Mouse (Mus musculus): ENCODE results near the gene Slfn4.
"Not testable (repeated sequence)": the region's sequence is repeated elsewhere in the genome, so short reads cannot be mapped to it uniquely, and the experiment has no call there.

Slfn4 gene

DNA sequence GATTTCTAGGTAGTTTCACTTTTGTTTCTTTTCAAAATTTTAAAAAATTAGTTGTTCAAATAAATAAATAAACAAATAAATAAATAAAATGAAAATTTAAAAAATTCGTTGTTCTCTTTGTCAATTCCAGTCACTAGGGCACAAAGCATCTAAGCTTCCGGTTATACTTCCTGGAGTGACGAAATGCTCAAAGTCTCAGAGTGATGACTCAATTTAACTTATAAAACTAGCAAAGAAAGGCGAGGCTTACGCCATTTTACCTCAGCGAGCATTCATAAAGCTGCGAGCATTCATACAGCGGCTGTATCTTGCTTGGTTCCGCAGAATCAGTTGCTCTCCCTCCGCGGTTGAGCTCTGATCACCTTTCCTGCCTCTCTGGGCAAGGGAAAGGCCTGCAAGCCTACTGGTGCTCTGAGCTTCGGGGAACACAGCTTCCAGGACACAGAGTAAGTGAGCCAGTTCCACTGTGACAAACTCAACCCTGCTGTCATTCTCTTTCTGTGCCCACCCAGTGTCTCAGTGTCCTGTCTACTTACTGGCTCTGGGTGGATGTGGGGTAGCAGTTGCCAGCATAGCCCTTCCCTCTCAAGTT, at the start of gene Slfn4:
Gene Slfn4, plus strand, starts transcription at position 239 of the 592 bp plus-strand sequence.
- peak; percentile 51 for DNase-seq

DNA sequence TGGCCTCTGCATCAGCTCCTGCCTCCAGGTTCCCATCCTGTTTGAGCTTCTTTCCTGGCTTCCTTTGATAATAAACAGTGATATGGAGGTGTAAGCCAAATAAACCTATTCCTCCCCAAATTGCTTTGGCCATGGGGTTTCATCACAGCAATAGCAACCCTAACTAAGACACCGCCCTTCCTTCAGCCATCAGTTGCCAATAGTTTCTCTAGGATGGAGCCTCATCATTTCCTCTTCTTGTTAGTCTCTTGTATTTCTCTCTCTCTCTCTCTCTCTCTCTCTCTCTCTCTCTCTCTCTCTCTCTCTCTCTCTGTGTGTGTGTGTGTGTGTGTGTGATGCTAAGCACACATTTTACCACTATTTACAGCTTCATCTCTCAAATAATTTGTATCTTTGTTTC, 49.4 kb upstream of the Slfn4 start:
- not testable (repeated sequence) for DNase-seq

DNA sequence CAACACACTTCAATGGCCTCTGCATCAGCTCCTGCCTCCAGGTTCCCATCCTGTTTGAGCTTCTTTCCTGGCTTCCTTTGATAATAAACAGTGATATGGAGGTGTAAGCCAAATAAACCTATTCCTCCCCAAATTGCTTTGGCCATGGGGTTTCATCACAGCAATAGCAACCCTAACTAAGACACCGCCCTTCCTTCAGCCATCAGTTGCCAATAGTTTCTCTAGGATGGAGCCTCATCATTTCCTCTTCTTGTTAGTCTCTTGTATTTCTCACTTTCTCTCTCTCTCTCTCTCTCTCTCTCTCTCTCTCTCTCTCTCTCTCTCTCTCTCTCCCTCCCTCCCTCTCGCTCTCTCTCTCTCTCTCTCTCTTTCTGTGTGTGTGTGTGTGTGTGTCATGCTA, 37.7 kb upstream of the Slfn4 start:
- not testable (repeated sequence) for DNase-seq

DNA sequence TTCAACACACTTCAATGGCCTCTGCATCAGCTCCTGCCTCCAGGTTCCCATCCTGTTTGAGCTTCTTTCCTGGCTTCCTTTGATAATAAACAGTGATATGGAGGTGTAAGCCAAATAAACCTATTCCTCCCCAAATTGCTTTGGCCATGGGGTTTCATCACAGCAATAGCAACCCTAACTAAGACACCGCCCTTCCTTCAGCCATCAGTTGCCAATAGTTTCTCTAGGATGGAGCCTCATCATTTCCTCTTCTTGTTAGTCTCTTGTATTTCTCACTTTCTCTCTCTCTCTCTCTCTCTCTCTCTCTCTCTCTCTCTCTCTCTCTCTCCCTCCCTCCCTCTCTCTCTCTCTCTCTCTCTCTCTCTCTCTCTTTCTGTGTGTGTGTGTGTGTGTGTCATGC, 26.0 kb upstream of the Slfn4 start:
- not testable (repeated sequence) for DNase-seq

DNA sequence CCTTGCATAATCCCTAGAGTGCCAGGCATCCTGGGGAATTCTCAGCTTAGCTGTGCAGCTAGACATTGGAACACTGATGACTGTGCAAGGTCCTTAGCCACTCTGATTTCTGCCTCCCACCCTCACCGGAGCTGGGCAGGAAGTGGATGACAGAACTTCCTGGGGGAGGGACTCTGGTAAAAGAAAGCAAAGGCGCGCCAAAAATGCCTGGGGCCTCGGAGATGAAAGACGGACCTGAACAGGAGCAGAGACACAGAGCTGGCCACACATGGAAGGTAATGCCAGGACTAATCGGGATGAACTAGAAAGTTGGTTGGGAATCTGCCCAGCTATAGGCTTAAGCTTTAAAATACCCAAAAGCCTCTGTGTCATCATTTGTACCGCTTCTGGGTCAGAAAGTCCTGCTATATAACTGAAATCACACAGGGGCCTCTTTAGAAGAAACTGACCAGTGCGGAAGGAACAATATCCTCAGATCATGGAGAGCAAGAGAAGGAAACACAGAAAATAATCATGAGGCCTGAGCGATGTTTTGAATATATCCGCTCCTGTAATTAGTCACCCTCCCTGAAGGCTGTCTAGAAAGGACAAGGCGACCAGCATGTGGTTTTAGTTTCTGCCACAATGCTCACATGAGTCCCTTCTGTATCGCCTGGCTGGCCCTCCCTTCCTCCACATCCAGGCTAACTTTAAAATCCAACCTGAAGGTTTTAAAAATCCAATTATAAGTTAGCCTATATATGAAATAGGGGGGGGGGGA, 16.3 kb downstream of the Slfn4 start, which contains the start of gene Slfn3:
Gene Slfn3, plus strand, starts transcription at position 197 of the 760 bp plus-strand sequence.
- peak; percentile 97 for DNase-seq

DNA sequence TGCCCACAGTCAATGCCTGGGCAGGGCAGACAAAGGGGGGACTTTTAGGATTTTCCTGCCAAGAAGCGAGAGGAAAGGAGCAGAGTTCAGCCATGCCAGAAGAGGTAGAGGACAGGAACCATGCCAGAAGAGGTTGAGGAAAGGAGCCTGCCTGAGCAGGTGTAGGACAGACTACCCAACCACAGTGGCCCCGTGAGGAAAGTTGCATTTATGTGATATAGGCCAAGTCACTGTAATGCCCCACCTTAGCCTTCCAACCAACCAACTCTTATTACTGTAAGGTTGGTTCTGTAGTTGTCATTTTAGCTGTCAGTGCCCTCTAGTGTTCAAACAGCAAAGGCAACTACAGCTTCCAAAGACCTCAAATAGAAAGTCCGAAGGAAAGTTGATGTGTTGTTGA, 17.0 kb downstream of the Slfn4 start:
- DNase-seq: peak; percentile 90

DNA sequence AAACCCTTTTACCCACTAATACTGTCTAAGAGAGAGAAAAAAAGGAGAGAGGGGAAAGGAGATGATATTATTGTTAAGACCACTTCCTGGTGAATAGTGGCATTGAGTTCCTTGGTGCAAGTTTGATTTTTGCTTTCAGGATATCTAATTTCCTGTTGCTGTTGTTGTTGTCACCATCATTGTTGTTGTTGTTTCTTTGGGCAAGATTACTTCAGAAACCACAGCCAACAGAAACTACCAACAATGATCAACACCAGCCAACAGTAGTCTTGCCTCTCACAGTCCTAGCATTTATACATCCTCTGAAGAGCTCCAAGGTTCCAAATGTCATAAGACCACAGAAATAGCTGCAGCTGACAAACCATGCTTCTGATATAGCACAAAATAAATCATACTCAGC, 30.0 kb downstream of the Slfn4 start:
- DNase-seq: no peak

DNA sequence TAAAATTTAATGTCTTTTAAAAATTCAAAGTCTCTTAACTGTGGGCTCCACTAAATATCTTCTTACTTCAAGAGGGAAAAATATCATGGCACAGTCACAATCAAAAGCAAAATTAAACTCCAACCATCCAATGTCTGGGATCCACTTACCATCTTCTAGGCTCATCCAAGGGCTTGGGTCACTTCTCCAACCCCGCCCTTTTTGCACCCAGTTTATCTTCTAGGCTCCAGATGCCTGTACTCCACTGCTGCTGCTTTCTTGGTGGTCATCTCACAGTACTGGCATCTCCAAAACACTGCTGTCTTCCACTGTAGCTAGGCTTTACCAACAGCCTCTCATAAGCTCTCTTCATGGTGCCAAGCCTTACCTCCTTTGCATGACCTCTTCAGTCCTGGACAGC, 41.1 kb downstream of the Slfn4 start:
- no peak for DNase-seq

DNA sequence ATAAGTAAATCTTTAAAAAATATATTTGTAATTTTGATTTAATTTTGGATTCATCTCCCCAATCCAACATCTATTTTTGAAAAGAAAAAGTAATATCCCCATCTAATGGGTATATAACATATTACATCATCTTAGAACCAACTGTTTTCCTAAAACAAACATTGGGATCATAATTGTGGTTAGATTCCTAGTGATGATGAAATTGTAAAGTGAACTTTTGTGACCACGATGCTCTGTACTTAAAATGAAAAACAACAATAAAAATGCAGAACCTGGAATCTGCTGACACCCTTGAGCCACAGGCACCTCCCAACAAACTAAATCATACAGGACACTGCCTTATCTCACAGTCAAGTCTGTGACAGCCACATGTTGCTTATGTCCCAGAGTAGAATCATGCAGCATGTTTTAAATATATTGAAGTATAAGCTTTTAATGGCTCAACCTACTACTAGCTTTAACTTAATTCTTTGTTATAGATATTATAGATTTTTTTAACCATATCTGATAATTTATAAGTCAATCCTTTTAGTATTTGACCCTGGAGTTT, 46.4 kb downstream of the Slfn4 start:
- no peak for DNase-seq

DNA sequence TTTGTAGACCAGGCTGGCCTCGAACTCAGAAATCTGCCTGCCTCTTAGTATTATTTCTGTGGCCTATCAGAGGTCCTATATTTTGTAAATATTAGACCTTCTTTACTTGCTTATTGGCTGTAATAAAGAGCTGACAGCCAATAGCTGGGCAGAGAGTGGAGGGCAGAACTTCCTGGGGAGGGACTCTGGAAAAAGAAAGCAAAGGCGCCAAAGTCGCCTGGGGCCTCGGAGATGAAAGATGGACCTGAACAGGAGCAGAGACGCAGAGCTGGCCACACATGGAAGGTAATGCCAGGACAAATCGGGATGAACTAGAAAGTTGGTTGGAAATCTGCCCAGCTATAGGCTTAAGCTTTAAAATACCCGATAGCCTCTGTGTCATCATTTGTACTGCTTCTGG, 48.4 kb downstream of the Slfn4 start:
- peak; percentile 90 for DNase-seq

DNA sequence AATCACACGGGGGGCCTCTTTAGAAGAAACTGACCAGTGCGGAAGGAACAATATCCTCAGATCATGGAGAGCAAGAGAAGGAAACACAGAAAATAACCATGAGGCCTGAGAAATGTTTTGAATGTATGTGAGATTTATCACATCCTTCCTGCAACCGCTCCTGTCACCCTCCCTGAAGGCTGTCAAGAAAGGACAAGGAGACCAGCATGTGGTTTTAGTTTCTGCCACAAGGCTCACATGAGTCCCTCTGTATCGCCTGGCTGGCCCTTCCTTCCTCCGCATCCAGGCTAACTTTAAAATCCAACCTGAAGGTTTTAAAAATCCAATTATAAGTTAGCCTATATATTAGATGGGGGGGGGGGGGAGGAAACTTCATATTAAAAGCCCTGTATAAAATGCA, 48.8 kb downstream of the Slfn4 start:
- DNase-seq: not testable (repeated sequence)

DNA sequence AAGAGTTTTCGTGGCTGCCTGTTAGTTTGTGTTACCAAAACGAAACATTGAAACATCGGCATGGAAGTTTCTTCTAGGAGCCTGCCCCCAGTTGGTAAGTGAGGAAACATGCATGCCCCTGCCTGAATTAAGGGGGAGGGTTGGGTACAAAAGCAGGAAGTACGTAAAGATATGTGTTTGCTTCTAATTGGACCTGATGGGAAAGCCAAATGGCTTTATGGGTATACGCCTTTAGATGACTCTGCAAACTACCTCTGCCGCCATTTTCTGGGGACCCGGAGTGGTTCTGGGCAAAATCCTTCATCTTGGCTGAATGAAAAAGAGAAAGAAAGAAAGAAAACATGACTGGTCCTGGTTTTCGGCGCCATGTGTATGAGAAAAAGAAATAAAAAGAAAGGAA, 49.2 kb downstream of the Slfn4 start:
- peak; percentile 89 for DNase-seq

DNA sequence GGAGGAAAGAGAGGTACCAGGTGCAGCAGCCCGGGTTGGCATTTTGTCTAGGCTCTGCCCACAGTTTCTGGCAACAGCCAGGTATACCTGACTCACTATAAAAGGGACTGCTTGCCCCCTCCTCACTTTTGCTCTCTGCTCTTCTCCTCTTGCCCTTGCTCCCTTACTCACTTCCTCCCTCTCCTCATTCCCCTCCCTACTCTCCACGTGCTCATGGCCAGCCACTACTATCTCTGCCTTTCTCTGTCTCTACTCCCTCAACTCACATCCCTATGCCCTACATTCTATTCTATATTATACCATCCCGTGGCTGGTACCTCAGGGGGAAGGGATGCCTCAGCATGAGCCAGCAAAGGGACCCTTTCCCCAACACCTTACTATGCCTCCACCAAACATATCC, 49.8 kb downstream of the Slfn4 start:
- no peak for DNase-seq

DNA sequence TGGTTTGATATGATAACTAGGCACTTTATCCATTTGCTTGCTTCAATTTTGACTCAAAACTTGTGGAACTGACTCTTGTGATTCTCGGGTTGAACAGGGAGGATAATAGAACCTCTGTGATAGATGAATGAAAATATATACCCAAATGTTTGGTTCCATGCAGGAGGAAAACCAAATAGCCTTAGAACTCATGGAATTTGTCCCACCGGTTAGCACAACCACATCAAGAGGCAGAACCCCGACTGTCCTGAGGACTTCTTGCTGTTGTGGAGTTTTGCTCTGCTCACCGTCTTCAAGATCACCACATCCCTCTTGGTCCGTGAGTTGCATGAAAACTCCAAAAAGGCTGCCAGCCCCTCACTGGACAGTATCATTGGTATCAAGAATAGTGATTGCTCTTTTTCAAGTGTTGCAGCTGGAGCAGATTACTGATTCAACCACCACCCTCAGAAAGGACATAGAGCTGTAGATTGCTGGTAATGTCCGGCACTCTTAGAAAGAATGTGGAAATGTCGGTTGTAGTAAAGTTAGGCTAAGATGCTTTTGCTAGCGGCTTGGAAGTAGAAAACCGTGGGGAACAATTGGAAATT, 50.5 kb downstream of the Slfn4 start:
- DNase-seq: no peak

DNA sequence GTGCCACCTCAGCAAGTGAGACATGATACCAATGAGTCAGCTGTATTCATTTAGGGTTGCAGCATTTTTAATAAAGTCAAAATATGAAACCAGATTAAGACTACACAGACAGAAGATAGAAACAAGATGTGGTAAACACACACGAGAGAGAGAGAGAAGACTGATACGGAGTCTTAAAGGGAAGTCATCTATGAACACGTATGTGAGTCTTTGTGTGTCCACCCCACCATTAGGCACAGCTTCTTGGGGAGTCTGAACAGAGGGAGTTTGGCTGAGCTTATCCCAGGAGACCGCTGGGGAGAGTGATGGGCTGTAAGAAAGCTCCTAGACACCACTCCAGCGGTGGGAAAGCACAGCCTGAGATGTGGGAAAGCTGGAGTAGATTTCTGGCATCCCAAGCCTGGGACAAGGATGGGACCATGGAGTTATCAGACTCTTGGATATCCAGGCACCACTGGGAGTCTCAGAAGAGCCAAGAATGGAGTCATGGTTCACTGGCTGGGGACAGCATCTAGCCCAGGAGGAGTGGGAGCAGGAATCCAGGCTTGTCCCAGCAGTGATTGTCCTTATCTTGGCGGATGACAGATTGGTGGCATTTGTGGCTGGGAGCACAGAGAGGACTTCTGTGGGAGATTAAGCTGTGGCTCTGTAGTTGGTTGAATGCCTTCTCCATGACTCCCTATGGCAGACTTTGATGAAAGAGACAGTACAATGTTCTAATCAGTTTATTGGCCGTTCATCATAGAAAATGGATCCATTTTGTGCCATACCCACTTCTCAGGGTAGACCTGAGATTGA, 53.1 kb downstream of the Slfn4 start:
- peak; percentile 79 for DNase-seq

DNA sequence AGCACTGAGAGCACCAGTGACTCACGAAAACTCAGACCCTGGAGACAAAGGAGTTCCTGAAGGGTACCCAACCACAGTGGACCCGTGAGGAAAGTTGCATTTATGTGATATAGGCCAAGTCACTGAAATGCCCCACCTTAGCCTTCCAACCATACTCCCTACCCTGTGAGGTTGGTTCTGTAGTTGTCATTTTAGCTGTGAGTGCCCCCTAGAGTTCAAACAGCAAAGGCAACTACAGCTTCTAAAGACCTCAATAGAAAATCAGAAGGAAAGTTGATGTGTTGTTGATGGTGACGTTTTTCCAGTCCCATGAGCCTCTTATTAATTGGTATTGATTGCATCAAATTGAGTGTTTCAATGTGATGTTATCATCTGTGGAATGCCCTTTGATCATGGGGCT, 56.0 kb downstream of the Slfn4 start:
- DNase-seq: peak; percentile 81

DNA sequence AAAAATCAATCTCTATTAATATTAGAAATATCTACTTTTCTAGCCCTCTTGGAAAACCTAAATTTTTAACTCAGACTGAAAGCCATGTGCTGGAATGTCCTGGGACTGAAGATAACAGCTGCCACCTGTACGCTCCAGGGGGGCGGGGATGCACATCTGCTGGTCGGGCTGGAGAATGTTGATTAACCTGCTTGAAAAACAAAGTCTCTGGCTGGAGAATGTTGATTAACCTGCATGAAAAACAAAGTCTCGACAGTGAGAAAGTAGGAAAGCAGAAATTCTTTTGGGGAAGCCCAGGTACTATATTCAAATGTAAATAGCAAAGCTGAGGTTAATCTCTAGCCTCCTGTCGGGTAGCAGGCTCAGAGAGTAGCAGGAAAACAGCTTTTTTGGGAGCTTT, 58.6 kb downstream of the Slfn4 start:
- DNase-seq: not testable (repeated sequence)

DNA sequence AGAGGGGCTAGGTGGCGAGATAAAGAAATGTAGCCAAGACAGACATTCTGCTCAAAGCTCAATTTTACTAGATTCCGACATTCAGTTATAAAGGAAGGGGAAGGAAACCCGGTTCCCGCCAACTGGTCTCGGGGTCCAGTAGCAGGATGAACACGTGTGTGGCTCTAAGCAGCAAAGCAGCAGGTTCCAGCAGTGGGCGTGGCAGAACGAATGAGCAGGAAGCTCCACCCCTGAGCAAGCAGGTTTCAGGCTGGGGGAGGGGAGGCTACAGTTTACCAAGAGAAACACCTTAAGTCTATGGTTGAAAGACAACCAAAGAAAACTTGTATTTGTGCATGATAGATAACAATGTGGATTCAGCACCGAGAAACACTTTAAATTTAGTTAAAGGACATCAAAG, 62.4 kb downstream of the Slfn4 start:
- peak; percentile 41 for DNase-seq

DNA sequence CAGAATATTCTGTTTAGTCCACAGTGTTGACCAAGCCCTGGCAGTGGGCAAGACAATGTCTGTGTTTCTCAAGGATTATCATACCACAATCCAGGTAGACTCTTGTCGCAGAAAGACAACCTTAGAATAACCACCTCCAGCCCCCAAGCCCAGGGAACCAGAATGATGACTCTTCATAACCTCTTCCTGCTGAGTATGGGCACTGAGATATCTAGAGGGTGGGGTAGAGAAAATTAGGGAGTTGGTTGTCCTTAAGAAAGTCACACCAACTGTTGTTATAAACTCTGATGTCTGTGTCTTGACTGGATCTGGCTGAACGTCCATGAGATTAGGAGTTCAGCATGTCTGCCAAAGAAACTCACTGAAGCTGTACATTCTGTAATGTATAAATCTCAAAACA, 63.4 kb downstream of the Slfn4 start:
- no peak for DNase-seq

DNA sequence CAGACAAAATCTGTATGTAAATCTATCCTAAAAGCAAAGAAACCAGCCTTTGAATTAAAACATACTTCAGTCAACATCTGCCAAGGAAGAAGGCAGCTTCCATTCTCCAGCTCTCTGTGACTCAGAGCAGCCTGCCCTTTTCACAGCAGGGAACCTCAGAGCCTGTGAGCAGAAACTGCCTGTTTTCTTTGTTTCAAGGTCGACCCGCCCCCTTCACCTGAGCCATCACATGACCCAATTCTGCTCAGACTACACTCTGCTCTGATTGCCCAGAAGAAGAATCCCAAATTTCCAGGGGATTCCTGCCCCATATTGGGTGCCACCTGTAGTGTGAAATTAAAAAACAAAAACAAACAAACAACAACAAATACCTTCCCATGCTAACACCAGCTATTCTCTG, 64.8 kb downstream of the Slfn4 start:
- DNase-seq: no peak
